Mouse (Mus musculus) pancreas, adult 10 weeks (tissue): ENCODE measurements around the gene Aifm2. TPM values are rescaled to one million over a fixed set of nuclear protein-coding genes. Genes with fewer than 3 reads are reported as not detected.

Experiments used
- polyA plus RNA-seq: library from polyadenylated mRNA; stranded (reverse); fragments of 350-450 nt; fragmentation: Illumina TruSeq; extraction: RNeasy Lipid Tissue Mini Kit (QIAGEN cat#74804); gene quantifications from one replicate; pipeline ENCODE4 v1.2.3, GENCODE M21; 2015; ENCODE audit warnings: low read depth, low replicate concordance; ENCODE audit not compliant: insufficient read depth

The Aifm2 gene
- 5.5 TPM for polyA plus RNA-seq

GRCm38 (mm10) chr10:61714771-61715461 is at the start of gene Aifm2:
TSS of gene Aifm2 (plus strand) at chr10:61715263.

GRCm38 (mm10) chr10:61680015-61680913 is 34.8 kb upstream of the Aifm2 start, which contains the start of gene Sar1a:
TSS of gene Sar1a (plus strand) at chr10:61680299.

GRCm38 (mm10) chr10:61694870-61695670 is 20.0 kb upstream of the Aifm2 start, which contains the start of gene Tysnd1:
TSS of gene Tysnd1 (plus strand) at chr10:61695514.

GRCm38 (mm10) chr10:61783621-61784251 is 68.7 kb downstream of the Aifm2 start, which contains the start of gene H2afy2:
TSS of gene H2afy2 (minus strand) at chr10:61784147.

Other genes with a start within 250 kb of the Aifm2 start
- 1.2 TPM for gene Lrrc20, start 239.5 kb upstream of the Aifm2 start, polyA plus RNA-seq
- not detected for gene Npffr1, start 119.8 kb upstream of the Aifm2 start, polyA plus RNA-seq
- 10.8 TPM for gene Ppa1, start 66.7 kb upstream of the Aifm2 start, polyA plus RNA-seq
- gene Sar1a, start 35.0 kb upstream of the Aifm2 start, polyA plus RNA-seq = 47.1 TPM
- gene Tysnd1, start 19.7 kb upstream of the Aifm2 start, polyA plus RNA-seq = 16.7 TPM
- gene H2afy2, start 68.9 kb downstream of the Aifm2 start, polyA plus RNA-seq = 3.0 TPM